Mouse (Mus musculus): ENCODE measurements around the gene Ift57. TPM values are rescaled to one million over a fixed set of nuclear protein-coding genes. Genes with fewer than 3 reads are reported as not detected.

The Ift57 gene
- polyA plus RNA-seq, 2 experiments: 2.0 to 2.7 TPM

DNA sequence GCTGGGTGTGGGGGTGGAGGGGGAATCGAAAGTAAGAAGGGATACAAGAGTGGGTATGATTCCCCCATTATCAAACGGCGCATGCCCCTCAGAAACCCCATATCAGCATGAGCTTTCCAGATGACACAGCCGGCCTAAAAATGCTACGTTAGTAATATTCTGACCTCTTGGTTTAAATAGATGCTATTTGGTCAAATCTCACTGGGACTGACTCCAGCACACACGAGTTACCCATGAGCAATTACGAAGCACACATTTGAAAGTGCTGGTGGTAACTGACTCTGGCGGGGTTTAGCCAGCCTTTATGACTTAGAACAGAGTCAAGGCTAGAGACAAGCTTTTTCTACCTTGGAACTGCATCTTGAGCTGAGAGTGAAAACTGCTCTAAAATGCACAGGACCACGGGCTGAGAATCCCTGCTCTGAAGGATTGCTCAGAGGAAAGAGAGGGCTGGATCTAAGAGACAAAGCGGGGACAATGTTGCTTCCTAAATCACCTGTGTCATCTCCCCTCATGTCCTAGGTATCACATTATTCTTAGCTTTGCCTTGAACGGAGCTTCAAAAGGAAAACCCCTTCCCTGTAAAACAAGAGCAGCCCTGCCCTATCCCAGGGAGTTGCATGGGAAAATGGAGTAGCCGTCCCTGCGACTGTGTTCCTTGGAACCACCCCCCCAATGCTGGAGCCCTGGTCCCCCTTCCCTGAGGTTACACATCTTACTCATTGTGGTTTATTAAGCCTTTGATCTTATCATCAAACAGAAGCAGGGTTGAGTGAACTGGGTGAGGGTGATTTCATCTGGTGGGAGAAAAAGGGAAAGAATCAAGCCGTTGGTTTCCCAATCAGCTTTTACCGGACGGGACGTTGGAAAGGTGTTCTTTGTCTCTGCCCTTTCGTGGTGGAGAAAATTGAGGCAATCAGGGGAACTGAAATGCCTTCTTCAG, 75.3 kb downstream of the Ift57 start:
- TF ChIP-seq CTCF (IDR thresholded peaks at IDR 0.05; ENCODE audit: low read depth): no peak
- no peak; the same call in 1 of the 2 replicates for TF ChIP-seq EP300 (IDR thresholded peaks at IDR 0.05; ENCODE audit: low read depth)
- peak overlapping the region; percentile 22 to 35 for H3K4me3 ChIP-seq (ENCODE audit: insufficient read depth in 1 of 2, low read depth in 2 of 2, low read length in 2 of 2)
- peak; percentile 23; the same call in 1 of the 2 replicates for ATAC-seq (ENCODE audit: insufficient read depth)
- no peaks in the 10 kb centered on the region for H3K27me3 ChIP-seq (ENCODE audit: control insufficient read depth, insufficient read depth, low read length)
- peak overlapping the region; percentile 98 for H3K27ac ChIP-seq
- H3K36me3 ChIP-seq (replicated peaks; ENCODE audit: control insufficient read depth, insufficient read depth, low read depth): no peaks in the 10 kb centered on the region
- H3K9ac ChIP-seq (replicated peaks): peak overlapping the region; percentile 73
- 19% methylated on average over 18 of the region's 18 CpGs for WGBS (ENCODE audit: insufficient replicate concordance)
- no peak for DNase-seq (ENCODE audit: low read depth in 3 of 3, low spot score in 3 of 3)
- no peaks in the 10 kb centered on the region for H3K9me3 ChIP-seq (ENCODE audit: control insufficient read depth, low read length)
- H3K4me1 ChIP-seq (replicated peaks; ENCODE audit: control insufficient read depth in 2 of 2, insufficient read depth in 2 of 2, low read length in 1 of 2): peaks cover 87 to 88% of the 10 kb centered on the region in 2 experiments
- peak overlapping the region; percentile 72 for H3K4me2 ChIP-seq (ENCODE audit: low read depth)

DNA sequence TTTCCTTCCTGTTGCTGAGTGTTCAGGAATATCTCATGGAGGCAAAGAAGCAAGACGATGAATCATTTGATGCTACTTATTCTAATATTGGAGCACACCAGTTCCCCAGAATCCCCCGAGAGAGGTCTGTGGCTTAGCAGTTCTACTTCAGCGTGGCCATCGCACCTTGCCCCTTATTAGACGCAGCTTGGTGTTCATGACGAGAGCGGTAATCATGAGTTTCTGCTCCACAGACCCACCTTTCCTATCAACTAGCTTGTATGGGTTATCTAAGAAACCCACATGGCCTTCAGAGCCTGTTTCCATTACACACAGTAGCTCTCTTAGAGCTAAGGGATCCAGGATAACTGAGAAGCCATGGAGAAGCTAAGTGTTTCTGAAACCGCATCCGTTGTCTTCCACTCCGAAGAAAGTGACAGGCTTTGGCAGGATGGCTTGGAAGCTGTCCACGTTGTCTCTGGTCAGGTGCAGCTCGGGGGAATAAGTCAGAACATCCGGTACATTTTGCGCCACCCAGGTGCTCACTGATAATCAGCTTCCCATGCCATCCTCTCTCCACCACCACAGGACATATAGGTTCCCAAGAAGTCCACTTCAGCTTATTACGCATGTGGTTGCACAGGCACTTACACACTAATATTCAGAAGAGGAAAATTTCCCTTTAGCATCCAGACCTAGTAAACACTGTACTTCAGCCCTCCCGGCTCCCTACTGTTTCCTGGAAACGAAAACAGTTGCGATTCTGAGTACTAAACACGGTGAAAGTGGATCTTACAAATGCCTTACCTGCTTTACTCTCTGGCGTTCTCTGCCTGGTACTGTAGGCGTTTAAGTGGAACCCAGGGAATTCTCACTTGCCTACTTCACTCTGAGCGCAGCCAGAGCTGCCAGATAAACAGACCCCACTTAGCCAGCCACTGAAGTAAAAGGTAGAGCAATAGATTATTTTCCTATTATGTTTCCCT, 76.3 kb downstream of the Ift57 start:
- ATAC-seq (ENCODE audit: insufficient read depth) (peak; percentile 81), DNase-seq (ENCODE audit: low read depth in 3 of 3, low spot score in 3 of 3) (peak; percentile 81 to 85 (median 85))
- WGBS (ENCODE audit: insufficient replicate concordance): 19% methylated on average over 22 of the region's 22 CpGs
- Histone ChIP-seq H3K4me1 (replicated peaks; ENCODE audit: control insufficient read depth in 2 of 2, insufficient read depth in 2 of 2, low read length in 1 of 2) (peaks cover 79% of the 10 kb centered on the region in 2 experiments), H3K4me3 (ENCODE audit: insufficient read depth in 1 of 2, low read depth in 2 of 2, low read length in 2 of 2) (peak overlapping the region; percentile 35 to 60), H3K9me3 (ENCODE audit: control insufficient read depth, low read length) (no peaks in the 10 kb centered on the region), H3K27ac (peak overlapping the region; percentile 98), H3K27me3 (ENCODE audit: control insufficient read depth, insufficient read depth, low read length) (no peaks in the 10 kb centered on the region), H3K9ac (replicated peaks) (peak overlapping the region; percentile 73), H3K36me3 (replicated peaks; ENCODE audit: control insufficient read depth, insufficient read depth, low read depth) (no peaks in the 10 kb centered on the region), H3K4me2 (ENCODE audit: low read depth) (peak overlapping the region; percentile 72)
- peak; percentile 95 for TF ChIP-seq EP300 (IDR thresholded peaks at IDR 0.05; ENCODE audit: low read depth)
- no peak for TF ChIP-seq CTCF (IDR thresholded peaks at IDR 0.05; ENCODE audit: low read depth)

DNA sequence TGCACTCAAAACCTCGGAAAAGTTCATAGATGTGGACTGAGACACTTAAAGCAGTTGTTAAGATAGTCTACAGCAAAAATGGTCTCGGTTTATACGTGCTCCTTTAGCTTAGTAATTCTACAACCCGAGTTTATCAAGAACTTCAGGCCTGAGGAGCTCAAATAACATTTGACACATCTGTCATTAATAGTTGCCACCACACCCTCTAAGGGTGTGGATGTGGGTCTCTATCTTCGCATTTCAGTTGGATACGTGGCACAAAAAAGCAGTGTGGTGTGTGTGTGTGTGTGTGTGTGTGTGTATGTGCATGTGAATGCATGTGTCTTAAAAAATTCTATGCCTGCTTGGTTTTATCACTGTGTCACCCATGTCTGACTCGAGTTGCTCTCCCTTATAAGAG, 77.9 kb downstream of the Ift57 start:
- no peaks in the 10 kb centered on the region for H3K9me3 ChIP-seq (ENCODE audit: control insufficient read depth, low read length)
- H3K4me2 ChIP-seq (ENCODE audit: low read depth): peak overlapping the region; percentile 61
- 11% methylated on average over 7 of the region's 7 CpGs for WGBS (ENCODE audit: insufficient replicate concordance)
- H3K27me3 ChIP-seq (ENCODE audit: control insufficient read depth, insufficient read depth, low read length): no peaks in the 10 kb centered on the region
- peak; percentile 78 for ATAC-seq (ENCODE audit: insufficient read depth)
- no peak overlapping the region for H3K4me3 ChIP-seq (ENCODE audit: insufficient read depth in 1 of 2, low read depth in 2 of 2, low read length in 2 of 2)
- DNase-seq (ENCODE audit: low read depth in 3 of 3, low spot score in 3 of 3): peak; percentile 78 to 84 (median 81)
- H3K9ac ChIP-seq (replicated peaks): peak overlapping the region; percentile 67
- peaks cover 66 to 73% of the 10 kb centered on the region in 2 experiments for H3K4me1 ChIP-seq (replicated peaks; ENCODE audit: control insufficient read depth in 2 of 2, insufficient read depth in 2 of 2, low read length in 1 of 2)
- TF ChIP-seq EP300 (IDR thresholded peaks at IDR 0.05; ENCODE audit: low read depth) (peak; percentile 97), CTCF (IDR thresholded peaks at IDR 0.05; ENCODE audit: low read depth) (no peak)
- no peaks in the 10 kb centered on the region for H3K36me3 ChIP-seq (replicated peaks; ENCODE audit: control insufficient read depth, insufficient read depth, low read depth)
- H3K27ac ChIP-seq: peak overlapping the region; percentile 98

GRCm38 (mm10) chr16:49781556-49782156, 82.6 kb downstream of the Ift57 start:
- Histone ChIP-seq H3K27me3 (ENCODE audit: control insufficient read depth, insufficient read depth, low read length) (no peaks in the 10 kb centered on the region), H3K4me3 (ENCODE audit: insufficient read depth in 1 of 2, low read depth in 2 of 2, low read length in 2 of 2) (no peak overlapping the region), H3K4me1 (replicated peaks; ENCODE audit: control insufficient read depth in 2 of 2, insufficient read depth in 2 of 2, low read length in 1 of 2) (peaks cover 38 to 50% of the 10 kb centered on the region in 2 experiments), H3K9ac (replicated peaks) (no peak overlapping the region), H3K9me3 (ENCODE audit: control insufficient read depth, low read length) (no peaks in the 10 kb centered on the region), H3K36me3 (replicated peaks; ENCODE audit: control insufficient read depth, insufficient read depth, low read depth) (no peaks in the 10 kb centered on the region), H3K4me2 (ENCODE audit: low read depth) (no peak overlapping the region), H3K27ac (no peak overlapping the region)
- TF ChIP-seq CTCF (IDR thresholded peaks at IDR 0.05; ENCODE audit: low read depth) (no peak), EP300 (IDR thresholded peaks at IDR 0.05; ENCODE audit: low read depth) (no peak)
- WGBS (ENCODE audit: insufficient replicate concordance): 19% methylated on average over 5 of the region's 5 CpGs
- no peak for DNase-seq (ENCODE audit: low read depth in 3 of 3, low spot score in 3 of 3)
- ATAC-seq (ENCODE audit: insufficient read depth): no peak

All from liver, embryonic 14.5 days (tissue).